Mouse (Mus musculus): Measurements from ENCODE around the gene Gtf2f2.

Gene Gtf2f2

DNA sequence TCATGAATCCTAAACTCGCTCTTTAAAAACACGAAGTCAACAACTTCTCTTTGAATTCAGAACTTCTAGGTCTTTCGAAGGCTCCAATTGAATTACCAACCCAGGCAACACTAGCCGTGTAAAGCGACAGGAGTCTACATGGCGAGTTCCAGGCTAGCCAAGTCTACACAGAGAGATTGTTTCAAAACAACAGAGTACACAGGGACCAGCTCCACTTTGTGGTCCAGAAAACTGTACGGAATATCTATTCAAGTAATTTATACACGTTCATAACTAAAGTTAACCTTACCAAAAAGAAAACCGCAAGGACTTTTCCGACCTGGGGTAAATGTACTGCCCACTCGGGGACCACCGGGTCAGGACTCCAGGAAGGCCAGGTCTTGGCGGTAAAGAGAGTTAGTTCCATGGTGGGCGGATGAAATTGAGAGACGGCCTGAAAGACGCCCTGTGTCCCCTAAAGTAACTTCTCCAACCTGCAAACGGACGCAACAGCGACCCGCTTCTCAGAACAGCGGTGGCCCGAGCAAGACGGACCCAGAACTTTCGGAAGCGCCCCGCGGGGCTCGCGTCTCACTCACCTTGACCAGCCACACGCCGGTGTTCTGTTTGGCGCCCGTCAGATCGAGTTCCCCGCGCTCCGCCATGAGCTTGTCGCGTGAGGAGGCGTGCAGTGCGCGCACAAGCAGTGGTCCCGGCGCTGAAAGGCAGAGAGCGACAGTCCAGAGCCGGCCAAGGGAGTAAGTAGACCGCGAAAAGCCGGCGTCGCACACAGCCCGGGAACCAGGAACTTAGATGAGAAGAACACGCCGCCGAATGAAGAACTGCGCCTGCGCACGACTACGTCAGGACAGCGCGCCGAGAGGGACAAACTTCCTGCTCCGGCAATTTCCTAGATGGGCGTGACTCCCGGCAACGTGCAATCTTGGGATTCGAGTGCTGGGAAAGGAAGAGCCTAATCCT, at the start of gene Gtf2f2:
Gene Gtf2f2, minus strand, starts transcription at position 764 of the 960 bp plus-strand sequence.
- peak; percentile 83 to 86 for DNase-seq (ENCODE audit: low spot score in 2 of 2)

DNA sequence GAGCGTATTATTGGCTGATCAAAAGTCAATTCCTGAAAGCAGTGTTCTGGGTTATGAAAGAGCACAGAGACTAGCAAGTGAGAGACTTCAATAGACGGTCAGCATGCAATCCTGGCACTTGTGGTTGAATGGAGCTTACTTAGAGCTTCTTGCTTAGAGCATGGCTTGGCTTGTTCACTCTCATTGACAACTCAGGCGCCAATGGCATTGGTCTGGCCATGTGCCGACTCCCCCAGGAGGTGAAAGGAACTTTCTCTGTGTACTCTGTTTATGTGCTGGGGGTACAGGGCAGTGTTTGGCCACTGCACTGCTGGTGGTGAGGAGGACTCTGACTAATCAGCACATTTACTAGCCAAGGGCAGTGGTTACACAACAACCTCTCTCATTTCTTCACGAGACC, 48.8 kb upstream of the Gtf2f2 start:
- DNase-seq (ENCODE audit: low spot score in 2 of 2) = no peak

DNA sequence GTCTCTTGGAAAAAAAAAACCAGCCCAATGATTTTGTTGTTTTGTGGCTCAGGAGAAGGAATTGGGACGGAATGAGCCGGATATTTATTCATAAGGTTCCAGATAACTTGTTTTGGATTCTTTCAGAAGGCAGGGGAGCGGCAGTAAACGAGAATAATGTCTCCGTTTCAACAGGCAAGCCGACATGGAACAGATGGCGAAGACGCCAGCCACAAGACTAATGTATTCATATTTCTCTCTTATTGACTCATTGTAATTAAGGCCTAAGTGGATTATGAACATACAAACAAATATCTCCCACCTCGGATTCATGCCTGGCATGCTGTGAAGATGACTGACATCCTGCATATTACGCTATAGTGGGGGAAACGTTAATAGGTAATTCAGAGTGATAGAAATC, 43.1 kb upstream of the Gtf2f2 start:
- DNase-seq (ENCODE audit: low spot score in 2 of 2) = no peak

GRCm38 (mm10) chr14:76051966-76052365, 41.3 kb upstream of the Gtf2f2 start:
- DNase-seq (ENCODE audit: low spot score in 2 of 2) = no peak

DNA sequence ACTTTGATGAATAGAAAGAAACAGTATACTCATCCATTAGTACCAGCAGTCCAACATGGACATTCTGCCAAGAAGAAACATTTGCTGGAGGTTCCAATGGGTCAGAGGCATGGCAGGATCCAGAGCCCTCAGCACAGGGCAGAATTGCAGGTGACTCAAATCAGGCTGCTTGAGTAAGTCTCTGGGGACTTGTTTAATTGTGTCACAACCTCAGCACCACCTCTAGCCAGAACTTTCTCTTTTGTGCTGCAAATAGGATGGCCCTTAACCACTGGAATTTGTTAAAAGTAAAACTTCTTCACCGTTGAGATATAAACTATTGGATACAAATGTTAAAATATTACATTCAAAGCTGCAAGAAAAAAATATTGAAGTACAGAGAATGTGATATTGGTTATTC, 35.1 kb upstream of the Gtf2f2 start:
- DNase-seq (ENCODE audit: low spot score in 2 of 2) = no peak

DNA sequence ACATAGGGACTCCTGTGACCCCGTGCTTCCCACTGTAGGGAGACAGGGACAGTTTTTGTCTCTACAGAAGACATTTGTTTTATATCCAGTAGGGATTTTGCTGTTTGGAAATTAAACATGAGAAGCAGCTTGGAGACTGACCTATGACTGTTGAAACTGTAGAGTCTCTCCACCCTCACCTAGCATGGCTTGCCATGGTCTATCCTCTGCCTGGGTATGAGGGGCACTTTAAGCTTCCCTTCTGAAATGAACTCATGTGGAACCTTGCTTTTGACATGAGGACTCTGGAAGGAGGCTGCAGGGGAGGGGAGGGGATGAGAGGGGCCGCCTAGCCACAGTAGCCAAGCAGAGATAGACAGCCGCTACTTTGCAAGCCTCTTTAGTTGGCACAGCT, 33.5 kb upstream of the Gtf2f2 start:
- DNase-seq (ENCODE audit: low spot score in 2 of 2) = no peak

DNA sequence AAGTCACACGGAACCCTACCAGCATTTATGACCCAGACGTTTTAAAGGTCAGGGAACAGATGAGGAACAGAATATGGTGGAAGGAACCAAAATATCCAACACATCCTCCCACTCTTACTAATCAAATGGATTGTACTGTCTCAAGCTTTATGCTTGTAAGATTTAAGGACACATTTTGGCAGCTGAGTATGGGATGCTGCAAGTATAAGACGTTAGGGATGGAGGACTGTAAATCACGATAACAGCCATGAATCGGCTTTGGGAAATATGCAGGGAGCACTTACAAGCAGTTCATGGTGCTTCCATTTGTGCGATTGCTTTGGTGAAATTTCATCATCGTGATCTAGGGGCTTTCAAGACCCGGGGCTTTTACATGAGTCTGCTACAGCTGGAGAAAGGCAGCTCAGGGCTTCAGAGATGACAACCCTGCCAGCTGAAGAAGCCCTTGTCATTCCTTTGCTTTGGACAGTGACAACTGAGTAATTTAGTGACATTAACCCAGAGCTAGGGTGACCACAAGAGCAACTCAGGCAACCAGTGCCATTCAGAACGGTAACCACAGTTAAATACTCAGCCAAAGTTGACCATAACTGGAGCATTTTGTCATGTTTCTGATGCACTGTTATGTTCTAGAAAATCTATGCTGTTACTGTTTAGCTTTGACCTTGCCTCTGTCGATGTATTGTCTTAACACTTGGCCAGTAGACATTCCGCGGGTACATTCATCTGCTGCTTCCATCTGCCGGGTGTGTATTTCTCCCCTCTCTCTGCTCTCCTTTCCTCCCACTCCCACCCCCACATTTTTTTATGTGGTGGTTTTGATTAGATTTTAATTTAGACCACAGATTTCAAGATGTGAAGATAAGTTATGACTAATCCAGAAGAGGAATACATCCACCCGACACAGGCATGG, 32.8 kb upstream of the Gtf2f2 start:
- no peak for DNase-seq (ENCODE audit: low spot score in 2 of 2)

DNA sequence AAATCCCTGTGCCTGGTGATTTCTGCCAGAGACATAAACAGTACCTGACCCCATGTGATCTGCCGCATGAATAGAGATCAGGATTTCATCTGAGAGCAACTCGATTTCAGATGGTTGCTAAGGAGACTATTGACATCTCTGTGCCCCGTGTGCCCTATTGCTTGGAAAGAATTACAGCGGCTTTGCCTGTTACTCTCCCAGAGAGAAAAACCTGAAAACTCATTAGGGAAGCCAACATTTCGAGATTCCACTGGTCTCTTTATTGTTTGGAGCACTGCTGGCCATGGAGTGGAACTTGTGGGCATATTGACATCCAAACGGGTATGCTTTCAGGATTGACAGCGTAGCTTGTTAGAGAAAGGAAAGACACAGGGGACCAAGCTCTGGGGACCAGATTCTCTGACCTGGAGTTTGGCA, 22.6 kb upstream of the Gtf2f2 start:
- no peak for DNase-seq (ENCODE audit: low spot score in 2 of 2)

DNA sequence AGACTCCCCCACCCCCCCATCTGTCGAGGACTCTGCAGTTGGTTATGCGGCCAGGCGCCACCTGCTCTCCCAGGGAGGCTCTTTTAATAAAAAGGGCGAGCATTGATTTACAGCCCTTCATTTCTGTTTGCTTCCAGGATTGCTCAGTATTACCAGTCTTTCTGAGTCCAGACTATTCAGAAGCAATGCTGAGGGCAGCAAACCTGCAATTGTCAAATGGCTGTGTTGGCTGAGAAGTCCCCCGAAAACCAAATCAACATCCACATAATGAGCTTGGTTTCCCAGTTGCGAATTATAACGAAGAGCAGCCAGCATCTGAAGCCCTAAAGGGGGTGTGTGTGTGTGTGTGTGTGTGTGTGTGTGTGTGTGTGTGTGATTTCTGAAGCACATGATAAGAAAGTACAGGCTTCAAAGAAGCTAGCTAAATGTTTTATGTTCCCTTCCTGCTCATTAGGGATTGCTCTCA, 22.0 kb upstream of the Gtf2f2 start:
- no peak for DNase-seq (ENCODE audit: low spot score in 2 of 2)

DNA sequence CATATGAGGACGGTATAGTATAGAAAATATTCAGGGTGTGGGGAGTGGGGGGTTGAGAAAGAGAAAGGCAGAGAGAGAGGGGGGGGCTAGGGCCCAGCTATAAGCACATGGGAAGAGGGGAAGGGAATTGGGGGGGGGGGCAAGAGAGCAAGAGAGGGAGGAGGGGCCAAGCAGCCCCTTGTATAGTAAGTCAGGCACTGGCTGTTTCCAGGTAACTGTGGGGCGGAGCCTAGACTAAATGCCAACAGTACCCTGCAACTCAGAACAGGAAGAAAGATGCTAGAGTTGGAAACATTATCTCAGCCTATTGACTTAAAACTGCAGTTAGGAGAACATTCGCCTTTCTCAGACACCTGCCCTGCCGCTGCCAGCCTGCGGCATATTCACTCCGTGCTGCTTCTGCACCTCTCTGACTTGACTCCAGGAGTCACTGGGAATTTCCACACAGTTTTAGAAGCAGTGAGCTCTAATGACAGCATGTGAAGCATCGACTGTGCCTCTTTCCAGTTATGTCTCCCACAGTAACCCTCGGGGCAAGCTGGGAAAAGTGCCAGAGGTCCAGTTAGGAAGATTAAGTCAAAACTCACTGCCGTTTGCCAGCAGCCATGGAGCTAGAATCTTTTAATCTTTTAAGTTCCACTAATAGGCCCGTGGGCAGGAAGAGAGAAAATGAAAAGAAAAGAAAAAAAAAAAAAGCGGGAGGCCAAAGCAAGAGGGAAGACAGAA, 20.6 kb upstream of the Gtf2f2 start:
- no peak for DNase-seq (ENCODE audit: low spot score in 2 of 2)

DNA sequence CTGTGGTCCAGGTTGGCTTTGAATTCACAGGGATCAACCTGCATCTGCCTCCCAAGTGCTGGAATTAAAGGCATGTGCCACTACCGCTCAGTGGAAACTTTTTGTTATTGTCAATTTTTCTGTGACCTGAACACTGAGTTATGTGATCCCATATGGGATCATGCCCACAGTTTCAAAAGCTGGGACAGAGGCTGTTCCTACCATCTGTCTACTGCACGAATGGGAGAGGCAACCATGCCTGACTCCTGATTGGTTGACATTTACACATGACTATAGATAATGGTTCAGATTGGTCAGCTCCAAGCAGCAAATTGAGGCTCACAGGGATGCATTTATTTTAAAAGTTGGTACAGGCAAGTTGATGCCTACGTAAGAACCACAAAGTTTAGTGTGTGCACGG, 14.0 kb upstream of the Gtf2f2 start:
- no peak for DNase-seq (ENCODE audit: low spot score in 2 of 2)

GRCm38 (mm10) chr14:76020927-76021719, 10.5 kb upstream of the Gtf2f2 start:
- no peak for DNase-seq (ENCODE audit: low spot score in 2 of 2)

DNA sequence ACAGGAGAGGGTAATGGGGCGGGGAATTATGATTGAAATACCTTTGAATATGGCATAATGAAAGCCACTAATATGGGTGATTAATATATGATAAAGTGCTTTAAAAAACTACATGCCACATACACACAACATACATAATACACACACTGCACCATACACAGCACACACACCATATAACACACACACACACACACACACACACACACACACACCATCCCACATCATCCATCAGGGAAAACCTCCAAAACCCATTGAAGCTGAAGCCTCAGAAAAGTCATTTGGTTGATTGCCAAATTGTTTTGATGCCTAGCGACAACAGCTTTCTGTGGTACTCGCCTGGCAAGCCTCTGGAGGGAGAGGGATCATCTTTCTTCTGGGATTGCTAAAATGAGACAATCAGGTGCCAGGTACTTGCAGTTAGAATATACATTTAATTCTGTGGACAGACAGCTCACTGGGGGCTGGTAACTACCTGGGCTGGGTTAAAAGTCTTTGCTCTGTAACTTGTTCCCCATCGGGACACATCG, 9.7 kb upstream of the Gtf2f2 start:
- DNase-seq (ENCODE audit: low spot score in 2 of 2) = no peak

- DNase-seq (ENCODE audit: low spot score in 2 of 2) = no peak
Measured at GRCm38 (mm10) chr14:76017785-76018490, 7.3 kb upstream of the Gtf2f2 start.

DNA sequence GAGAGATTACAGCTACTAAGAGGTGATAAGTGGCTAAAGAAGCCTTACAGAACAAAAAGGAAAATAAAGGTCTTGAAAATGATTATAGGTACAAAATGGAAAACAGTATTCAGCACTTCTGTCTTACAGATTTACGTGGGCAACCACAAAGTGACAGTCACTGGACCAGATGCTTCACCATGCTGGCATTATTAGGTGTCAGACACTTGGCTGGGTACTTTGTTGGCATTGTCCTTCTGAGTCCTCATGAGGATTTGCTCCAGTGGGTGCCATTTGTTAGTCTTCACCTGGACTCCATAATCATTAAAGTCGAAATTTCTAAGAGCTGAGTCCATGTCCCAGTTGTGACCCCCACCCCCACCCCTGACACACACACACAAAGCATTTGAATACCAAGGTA, 3.7 kb upstream of the Gtf2f2 start:
- DNase-seq (ENCODE audit: low spot score in 2 of 2) = no peak

- no peak for DNase-seq (ENCODE audit: low spot score in 2 of 2)
Measured at GRCm38 (mm10) chr14:76011062-76011457, 395 bp upstream of the Gtf2f2 start.

GRCm38 (mm10) chr14:76009185-76009584, 1.5 kb downstream of the Gtf2f2 start:
- no peak for DNase-seq (ENCODE audit: low spot score in 2 of 2)

GRCm38 (mm10) chr14:76008174-76008573, 2.5 kb downstream of the Gtf2f2 start:
- DNase-seq (ENCODE audit: low spot score in 2 of 2) = no peak

GRCm38 (mm10) chr14:76005011-76005410, 5.7 kb downstream of the Gtf2f2 start:
- no peak for DNase-seq (ENCODE audit: low spot score in 2 of 2)

DNA sequence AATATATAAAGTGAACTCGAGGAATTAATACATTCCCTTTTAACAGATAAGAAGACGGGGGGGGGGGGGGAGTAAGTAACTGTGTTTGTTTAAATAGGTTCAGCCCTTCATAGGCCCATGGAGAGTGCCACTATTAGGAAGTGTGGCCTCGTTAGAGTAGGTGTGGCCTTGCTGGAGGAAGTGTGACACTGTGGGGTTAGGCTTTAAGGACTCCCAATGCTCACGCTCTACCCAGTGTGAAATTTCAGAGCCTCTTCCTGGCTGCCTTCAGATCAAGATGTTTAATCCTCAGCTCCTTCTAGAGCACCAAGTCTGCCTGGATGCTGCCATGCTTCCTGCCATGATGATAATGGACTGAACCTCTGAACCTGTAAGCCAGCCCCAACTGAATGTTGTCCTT, 8.9 kb downstream of the Gtf2f2 start:
- no peak for DNase-seq (ENCODE audit: low spot score in 2 of 2)
